Mouse (Mus musculus): Measurements from ENCODE around the gene B4galt3.
A peak's percentile ranks its signal among the peaks of the same experiment; 100 is the strongest.

B4galt3 gene

GRCm38 (mm10) chr1:171263666-171264461 lies 6.3 kb upstream of the B4galt3 start:
- no peak for DNase-seq (ENCODE audit: low spot score in 2 of 2)

GRCm38 (mm10) chr1:171265971-171266744 lies 4.0 kb upstream of the B4galt3 start:
- DNase-seq (ENCODE audit: low spot score in 2 of 2) = no peak

- no peak for DNase-seq (ENCODE audit: low spot score in 2 of 2)
Observed at GRCm38 (mm10) chr1:171268341-171268740, 1.8 kb upstream of the B4galt3 start.

- no peak for DNase-seq (ENCODE audit: low spot score in 2 of 2)
Observed at GRCm38 (mm10) chr1:171270573-171270900, 409 bp downstream of the B4galt3 start.

GRCm38 (mm10) chr1:171271196-171271595 lies 1.1 kb downstream of the B4galt3 start:
- no peak for DNase-seq (ENCODE audit: low spot score in 2 of 2)

GRCm38 (mm10) chr1:171271622-171272021 lies 1.5 kb downstream of the B4galt3 start:
- DNase-seq (ENCODE audit: low spot score in 2 of 2) = no peak

- DNase-seq (ENCODE audit: low spot score in 2 of 2) = no peak
Observed at GRCm38 (mm10) chr1:171272086-171272485, 2.0 kb downstream of the B4galt3 start.

- no peak for DNase-seq (ENCODE audit: low spot score in 2 of 2)
Observed at GRCm38 (mm10) chr1:171274171-171274570, 4.0 kb downstream of the B4galt3 start.

GRCm38 (mm10) chr1:171275144-171275734 lies 5.1 kb downstream of the B4galt3 start:
- no peak for DNase-seq (ENCODE audit: low spot score in 2 of 2)

- DNase-seq (ENCODE audit: low spot score in 2 of 2) = no peak
Observed at GRCm38 (mm10) chr1:171276110-171276748, 6.1 kb downstream of the B4galt3 start.

- DNase-seq (ENCODE audit: low spot score in 2 of 2) = no peak
Observed at GRCm38 (mm10) chr1:171277736-171278135, 7.6 kb downstream of the B4galt3 start.

- DNase-seq (ENCODE audit: low spot score in 2 of 2) = no peak
Observed at GRCm38 (mm10) chr1:171278436-171278835, 8.3 kb downstream of the B4galt3 start.

- DNase-seq (ENCODE audit: low spot score in 2 of 2) = no peak
Observed at GRCm38 (mm10) chr1:171279012-171279705, 9.0 kb downstream of the B4galt3 start.

GRCm38 (mm10) chr1:171279721-171280120 lies 9.6 kb downstream of the B4galt3 start:
- no peak for DNase-seq (ENCODE audit: low spot score in 2 of 2)

GRCm38 (mm10) chr1:171280250-171280915 lies 10.3 kb downstream of the B4galt3 start:
- no peak for DNase-seq (ENCODE audit: low spot score in 2 of 2)

- peak; percentile 92 to 96 for DNase-seq (ENCODE audit: low spot score in 2 of 2)
Observed at GRCm38 (mm10) chr1:171280916-171281527, 10.9 kb downstream of the B4galt3 start, which contains the start of gene Ppox. Gene Ppox (minus strand): TSS chr1:171281186.

GRCm38 (mm10) chr1:171281528-171281923 lies 11.4 kb downstream of the B4galt3 start:
- peak; percentile 81 to 82 for DNase-seq (ENCODE audit: low spot score in 2 of 2)

- no peak for DNase-seq (ENCODE audit: low spot score in 2 of 2)
Observed at GRCm38 (mm10) chr1:171282086-171282805, 12.1 kb downstream of the B4galt3 start.

- no peak for DNase-seq (ENCODE audit: low spot score in 2 of 2)
Observed at GRCm38 (mm10) chr1:171283188-171284160, 13.3 kb downstream of the B4galt3 start.

Measured in right cerebral cortex, adult 2 months (tissue).